Mouse (Mus musculus) heart, adult 2 months (tissue): Measurements from ENCODE around the gene Fndc7.
A peak's percentile ranks its signal among the peaks of the same experiment; 100 is the strongest.

Experiments used
- CTCF ChIP-seq: fragments of 200-600 bp; IDR thresholded peaks from 2 replicates; pipeline ENCODE4 v1.8.1; 2022; ENCODE audit warnings: antibody characterized with exemption, mild to moderate bottlenecking, moderate library complexity
- EP300 ChIP-seq: fragments of 200-500 bp; IDR thresholded peaks from 2 replicates; pipeline ENCODE4 v1.6.1; 2011; ENCODE audit warnings: low read depth, low read length, control low read depth; ENCODE audit not compliant: insufficient read depth
- POLR2A ChIP-seq: fragments of 200-500 bp; IDR thresholded peaks from 2 replicates; pipeline ENCODE4 v1.6.1; 2011; ENCODE audit warnings: mild to moderate bottlenecking, low read depth, low read length, control low read depth; ENCODE audit not compliant: insufficient read depth

GRCm38 (mm10) chr3:108855864-108856263, 33.9 kb downstream of the Fndc7 start:
- TF ChIP-seq POLR2A: no peak
- no peak for TF ChIP-seq CTCF
- TF ChIP-seq EP300: 0 out of 2 replicates have a peak, but pooled peaks have one; percentile 25
